Mouse (Mus musculus): Measurements from ENCODE around the gene Otulin.

Gene Otulin

GRCm38 (mm10) chr15:27506127-27506886 is 124.2 kb downstream of the Otulin start:
- 60% methylated on average over 5 of the region's 5 CpGs for WGBS

GRCm38 (mm10) chr15:27503801-27504730 is 126.4 kb downstream of the Otulin start:
- 56% methylated on average over 20 of the region's 20 CpGs for WGBS

DNA sequence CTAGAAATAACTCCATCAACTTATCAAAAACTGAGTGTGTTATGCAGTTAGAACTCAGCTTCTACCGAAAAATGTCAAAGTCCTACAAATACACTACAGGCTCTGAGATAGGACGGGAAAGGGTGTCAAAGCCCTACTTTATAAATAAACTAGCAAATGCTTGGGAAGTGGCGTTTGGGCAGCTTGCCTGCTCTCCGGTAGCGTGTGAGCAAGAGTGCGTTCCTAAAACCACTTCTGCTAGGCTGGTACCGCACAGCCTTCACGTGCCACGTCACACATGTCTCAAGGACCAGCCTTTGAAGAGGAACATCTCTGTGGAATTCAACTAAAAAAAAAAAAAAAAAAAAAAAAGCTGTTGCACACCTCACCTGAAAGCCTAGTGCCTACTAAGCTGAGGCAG is 127.3 kb downstream of the Otulin start:
- 18% methylated on average over 9 of the region's 9 CpGs for WGBS

- WGBS = 59% methylated on average over 13 of the region's 13 CpGs
These were observed 128.2 kb downstream of the Otulin start for GRCm38 (mm10) chr15:27502338-27502737.

- 83% methylated on average over 15 of the region's 15 CpGs for WGBS
These were observed 130.1 kb downstream of the Otulin start for GRCm38 (mm10) chr15:27500390-27500789.

DNA sequence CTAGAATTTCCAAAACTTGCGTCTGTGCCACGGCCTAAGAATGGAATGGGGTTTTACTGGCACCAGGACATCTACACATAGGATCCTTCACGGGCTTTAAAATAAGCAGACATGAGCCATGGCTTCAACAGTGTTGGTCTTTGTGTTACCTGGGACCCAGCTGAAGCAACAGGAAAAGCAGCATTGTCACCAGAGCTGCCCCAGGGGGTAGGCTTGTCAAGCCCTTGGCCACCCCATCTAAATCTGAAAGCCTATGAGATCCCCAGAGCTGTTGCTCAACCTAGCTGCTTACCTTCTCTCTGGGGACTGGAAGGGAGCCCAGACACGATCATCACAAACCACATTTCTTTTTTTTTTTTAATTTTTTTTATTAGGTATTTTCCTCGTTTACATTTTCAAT is 132.4 kb downstream of the Otulin start:
- WGBS = 51% methylated on average over 5 of the region's 5 CpGs

DNA sequence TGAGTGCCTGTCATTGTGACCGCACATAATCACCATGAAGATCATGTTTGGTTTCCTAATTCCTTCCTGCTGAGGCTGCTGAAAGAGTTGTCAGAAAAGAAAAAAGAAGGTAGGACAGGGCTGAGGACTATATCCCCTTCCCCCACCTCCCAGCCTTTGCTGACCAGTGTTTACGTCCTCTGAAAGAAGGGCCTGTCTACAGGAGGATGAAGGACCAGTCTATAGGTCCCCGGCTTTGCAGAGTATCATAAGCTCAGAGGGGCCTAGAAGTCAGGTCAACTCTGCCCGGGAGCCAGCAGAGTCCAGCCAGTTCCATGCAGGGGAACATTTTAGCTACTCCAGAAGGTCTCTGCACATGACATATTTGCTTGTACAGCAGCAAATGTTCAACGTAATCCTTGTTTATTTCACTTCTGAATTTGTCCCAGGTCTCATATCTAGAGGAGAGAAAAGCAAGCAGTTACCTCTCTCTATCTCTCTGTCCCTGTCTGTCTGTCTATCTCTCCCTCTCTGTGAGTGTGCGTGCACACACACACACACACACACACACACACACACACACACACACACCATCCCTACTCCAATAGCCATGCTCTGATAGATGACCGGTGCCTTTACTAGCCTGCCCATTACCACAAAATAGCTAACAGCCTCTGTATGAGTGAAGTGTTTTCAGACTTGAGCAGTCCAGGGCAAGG is 133.0 kb downstream of the Otulin start:
- 59% methylated on average over 7 of the region's 7 CpGs for WGBS

DNA sequence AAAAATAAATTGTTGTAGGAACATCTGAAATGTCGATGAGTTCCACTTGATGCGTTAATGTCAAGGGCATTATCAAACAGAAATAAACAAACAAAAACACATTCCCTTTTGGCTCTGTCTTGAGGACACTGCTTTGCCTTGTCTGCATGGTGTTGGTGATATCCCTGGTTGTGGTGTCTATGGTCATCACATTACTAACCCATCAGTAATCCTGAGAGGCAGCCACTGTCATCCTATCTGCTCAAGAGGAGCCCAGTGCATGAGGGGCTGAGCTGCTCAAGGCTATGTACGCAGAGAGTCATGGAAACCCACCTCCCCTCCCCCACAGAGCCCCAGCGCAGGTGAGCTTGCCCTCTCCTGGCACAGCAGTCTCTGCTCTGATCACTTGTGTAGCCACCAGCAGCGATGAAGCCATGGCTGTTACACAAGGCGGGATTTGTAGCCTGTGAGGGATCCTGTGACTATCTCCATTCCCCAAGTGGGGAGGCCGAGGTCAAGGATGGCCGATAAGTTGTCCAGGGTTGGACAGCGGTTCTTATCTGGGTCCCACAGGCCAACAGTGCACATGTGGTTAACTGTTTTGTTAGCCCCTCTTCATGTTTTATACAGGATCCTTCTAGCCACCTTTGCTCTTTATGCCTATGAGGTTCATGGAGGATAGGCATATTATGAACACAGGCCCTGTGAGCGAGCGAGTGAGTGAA is 133.7 kb downstream of the Otulin start:
- WGBS = 89% methylated on average over 11 of the region's 11 CpGs

DNA sequence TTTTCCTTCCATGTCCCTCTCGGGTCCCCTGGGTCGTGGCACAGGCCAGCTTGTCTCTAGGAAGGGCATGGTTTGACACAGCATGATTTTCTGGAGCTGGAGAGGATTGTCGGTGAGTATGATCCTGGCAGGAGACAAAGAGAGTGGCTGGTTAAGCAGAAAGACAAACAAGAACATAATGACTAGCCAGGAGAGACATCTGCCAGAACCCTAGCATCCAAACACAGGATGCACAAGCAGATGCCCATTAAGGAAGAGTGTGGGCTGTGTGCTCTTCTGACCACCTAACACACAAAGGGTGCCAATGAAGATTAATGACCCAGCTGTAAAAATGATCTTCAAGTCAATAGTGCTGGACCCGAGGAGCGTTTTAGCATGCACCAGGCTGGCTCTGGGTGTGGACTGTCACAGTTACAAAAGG is 134.5 kb downstream of the Otulin start:
- 29% methylated on average over 5 of the region's 5 CpGs for WGBS

GRCm38 (mm10) chr15:27493516-27493915 is 137.0 kb downstream of the Otulin start:
- 45% methylated on average over 10 of the region's 10 CpGs for WGBS

- WGBS = 51% methylated on average over 1 of the region's 1 CpGs
These were observed 137.8 kb downstream of the Otulin start for GRCm38 (mm10) chr15:27492734-27493133.
